Mouse (Mus musculus) limb, embryonic 14.5 days (tissue): ENCODE data around the gene Gnat2. TPM values are rescaled to one million over a fixed set of nuclear protein-coding genes. Genes with fewer than 3 reads are reported as not detected.

ENCODE experiments used
- ATAC-seq: fragments of 200-750 bp; cut with Nextera tagmentation; 2 replicates; pipeline ENCODE4 v1.8.0; 2017; ENCODE audit warnings: low read depth, moderate number of reproducible peaks, moderate TSS enrichment; ENCODE audit not compliant: low FRiP score
- DNase-seq: peaks from one replicate; pipeline ENCODE4 v3.0.0-alpha.2; 2015; ENCODE audit warnings: low spot score
- H3K27ac ChIP-seq: fragments of 300-500 bp; sonication (generic); replicated peaks from 2 replicates; pipeline ENCODE4 v1.5.1; 2014; ENCODE audit warnings: low read depth, mild to moderate bottlenecking, low read length, moderate library complexity, mixed read lengths
- H3K27me3 ChIP-seq: fragments of 300-500 bp; sonication (generic); 2 replicates; pipeline ENCODE4 v1.6.1; 2014; ENCODE audit warnings: low read length, mixed read lengths; ENCODE audit not compliant: control insufficient read depth, insufficient read depth
- H3K36me3 ChIP-seq: fragments of 300-500 bp; sonication (generic); 2 replicates; pipeline ENCODE4 v1.6.1; 2014; ENCODE audit warnings: mild to moderate bottlenecking, low read length, moderate library complexity, mixed read lengths; ENCODE audit not compliant: control insufficient read depth, insufficient read depth
- H3K4me1 ChIP-seq: fragments of 300-500 bp; sonication (generic); 2 replicates; pipeline ENCODE4 v1.6.1; 2014; ENCODE audit warnings: antibody characterized with exemption, low read length, mixed read lengths; ENCODE audit not compliant: control insufficient read depth, insufficient read depth
- H3K4me2 ChIP-seq: fragments of 300-500 bp; sonication (generic); replicated peaks from 2 replicates; pipeline ENCODE4 v1.6.1; 2014; ENCODE audit warnings: low read depth, mild to moderate bottlenecking, low read length, moderate library complexity; ENCODE audit not compliant: severe bottlenecking
- H3K4me3 ChIP-seq: fragments of 300-500 bp; sonication (generic); replicated peaks from 2 replicates; pipeline ENCODE4 v1.5.1; 2014; ENCODE audit warnings: low read length
- H3K9ac ChIP-seq: fragments of 300-500 bp; sonication (generic); 2 replicates; pipeline ENCODE4 v1.6.1; 2014; ENCODE audit warnings: mild to moderate bottlenecking, low read depth, low read length, moderate library complexity; ENCODE audit not compliant: severe bottlenecking
- H3K9me3 ChIP-seq: fragments of 300-500 bp; sonication (generic); 2 replicates; pipeline ENCODE4 v1.6.1; 2016; ENCODE audit warnings: low read length; ENCODE audit not compliant: control insufficient read depth
- POLR2A ChIP-seq: fragments of 200-500 bp; IDR thresholded peaks from 2 replicates; pipeline ENCODE4 v1.8.0; 2012; ENCODE audit warnings: inconsistent platforms, mild to moderate bottlenecking, moderate library complexity, borderline replicate concordance; ENCODE audit not compliant: insufficient read depth, insufficient read length; ENCODE audit errors: extremely low read depth
- WGBS: fragments of 180-500 bp; shearing (Covaris S2); extraction: QIAGEN DNeasy Blood & Tissue Kit; methylation state at CpG from one replicate; pipeline ENCODE4 v1.1.7; 2014; 5-methylcytosine and 5-hydroxymethylcytosine counted together
- polyA plus RNA-seq, 2 experiments: library from polyadenylated mRNA; depleted of rRNA in 1 of 2; stranded (reverse) in 1 of 2; unstranded in 1 of 2; fragments of >200 nt; fragmentation: Nextera tagmentation in 1 of 2; extraction: Ambion mirVana in 1 of 2; gene quantifications; 2 replicates each; pipeline versions ENCODE4 v1.2.1 to v1.2.3; 2012 to 2014

The Gnat2 gene
- polyA plus RNA-seq, 2 experiments, result 0.70 TPM

- Histone ChIP-seq H3K9me3 (no peaks in the 10 kb centered on the region), H3K4me2 (no peak overlapping the region), H3K9ac (no peak overlapping the region), H3K4me1 (no peaks in the 10 kb centered on the region), H3K4me3 (no peak overlapping the region), H3K36me3 (peaks cover 70% of the 10 kb centered on the region), H3K27me3 (no peaks in the 10 kb centered on the region), H3K27ac (no peak overlapping the region)
- no peak for TF ChIP-seq POLR2A
- WGBS, result 91% methylated on average over 6 of the region's 6 CpGs
- no peak for DNase-seq
- no peak for ATAC-seq
Observed at GRCm38 (mm10) chr3:108117465-108117864, 24.9 kb downstream of the Gnat2 start.

- H3K4me2 ChIP-seq, result no peak overlapping the region
- DNase-seq (no peak), ATAC-seq (no peak)
- no peaks in the 10 kb centered on the region for H3K27me3 ChIP-seq
- H3K36me3 ChIP-seq, result peaks cover 56% of the 10 kb centered on the region
- H3K27ac ChIP-seq, result no peak overlapping the region
- no peaks in the 10 kb centered on the region for H3K9me3 ChIP-seq
- H3K4me1 ChIP-seq, result no peaks in the 10 kb centered on the region
- no peak overlapping the region for H3K4me3 ChIP-seq
- no peak overlapping the region for H3K9ac ChIP-seq
- WGBS, result 88% methylated on average over 3 of the region's 3 CpGs
- TF ChIP-seq POLR2A, result no peak
Observed at GRCm38 (mm10) chr3:108121101-108121500, 28.5 kb downstream of the Gnat2 start.

- 88% methylated on average over 5 of the region's 5 CpGs for WGBS
- Histone ChIP-seq H3K9ac (no peak overlapping the region), H3K36me3 (peaks cover 37% of the 10 kb centered on the region)
Observed at GRCm38 (mm10) chr3:108123242-108123641, 30.7 kb downstream of the Gnat2 start.

GRCm38 (mm10) chr3:108124131-108124530, 31.5 kb downstream of the Gnat2 start:
- DNase-seq, result no peak
- Histone ChIP-seq H3K4me3 (no peak overlapping the region), H3K27ac (no peak overlapping the region), H3K9ac (no peak overlapping the region), H3K36me3 (peaks cover 28% of the 10 kb centered on the region), H3K4me1 (0 out of 2 replicates have a peak, but pooled peaks cover 5% of the 10 kb centered on the region), H3K27me3 (no peaks in the 10 kb centered on the region), H3K9me3 (no peaks in the 10 kb centered on the region), H3K4me2 (no peak overlapping the region)
- no peak for ATAC-seq
- TF ChIP-seq POLR2A, result no peak
- 39% methylated on average over 1 of the region's 1 CpGs for WGBS

More at GRCm38 (mm10) chr3:108123242-108123641, 30.7 kb downstream of the Gnat2 start:
- no peaks in the 10 kb centered on the region for H3K27me3 ChIP-seq
- no peak overlapping the region for H3K4me2 ChIP-seq
- no peak overlapping the region for H3K27ac ChIP-seq
- H3K9me3 ChIP-seq, result no peaks in the 10 kb centered on the region
- DNase-seq (no peak), ATAC-seq (no peak)
- TF ChIP-seq POLR2A, result no peak
- H3K4me1 ChIP-seq, result no peaks in the 10 kb centered on the region
- H3K4me3 ChIP-seq, result no peak overlapping the region

GRCm38 (mm10) chr3:108126327-108126726, 33.7 kb downstream of the Gnat2 start:
- H3K4me2 ChIP-seq, result no peak overlapping the region
- H3K27me3 ChIP-seq, result no peaks in the 10 kb centered on the region
- H3K9me3 ChIP-seq, result no peaks in the 10 kb centered on the region
- DNase-seq (no peak), ATAC-seq (no peak)
- no peak overlapping the region for H3K4me3 ChIP-seq
- H3K36me3 ChIP-seq, result peaks cover 18% of the 10 kb centered on the region
- no peak for TF ChIP-seq POLR2A
- no peak overlapping the region for H3K27ac ChIP-seq
- peaks cover 8% of the 10 kb centered on the region; the same call in 1 of the 2 replicates for H3K4me1 ChIP-seq
- H3K9ac ChIP-seq, result no peak overlapping the region
- WGBS, result 90% methylated on average over 3 of the region's 3 CpGs

- Histone ChIP-seq H3K27ac (no peak overlapping the region), H3K9ac (no peak overlapping the region), H3K4me2 (no peak overlapping the region), H3K4me3 (no peak overlapping the region), H3K4me1 (peaks cover 8% of the 10 kb centered on the region; the same call in 1 of the 2 replicates), H3K27me3 (no peaks in the 10 kb centered on the region), H3K9me3 (no peaks in the 10 kb centered on the region), H3K36me3 (peaks cover under 1% of the 10 kb centered on the region; the same call in 1 of the 2 replicates)
- no peak for DNase-seq
- WGBS, result 65% methylated on average over 5 of the region's 5 CpGs
- TF ChIP-seq POLR2A, result no peak
- ATAC-seq, result no peak
Observed at GRCm38 (mm10) chr3:108128520-108128919, 35.9 kb downstream of the Gnat2 start.
